ENCODE assay signal across 8 mouse cellular contexts in genomic region chr7:122968751-122969150, GRCm38 (mm10). TPM values are rescaled to one million over a fixed set of nuclear protein-coding genes. Genes with fewer than 3 reads are reported as not detected.
DNase-seq lines count a peak whose midpoint lies in the region; ATAC-seq and TF ChIP-seq lines count a peak whose summit lies in the region.

No protein-coding gene starts in this region.

- no peaks in the 10 kb centered on the region for H3K9me3 ChIP-seq in liver, embryonic 15.5 days (replicated peaks)

- TF ChIP-seq POLR2A in testis, adult 2 months (IDR thresholded peaks at IDR 0.05; ENCODE audit: control insufficient read depth, low read depth, low read length): no peak

- no peaks in the 10 kb centered on the region for H3K36me3 ChIP-seq in testis, adult 2 months (ENCODE audit: control insufficient read depth, insufficient read depth, low read length)
- H3K36me3 ChIP-seq in liver, embryonic 15.5 days (replicated peaks): peaks cover 12% of the 10 kb centered on the region; the same call in 1 of the 2 replicates

- H3K9ac ChIP-seq in liver, embryonic 15.5 days: no peak overlapping the region

- peaks cover 2% of the 10 kb centered on the region for H3K4me1 ChIP-seq in testis, adult 2 months (ENCODE audit: control insufficient read depth, insufficient read depth, low read length)
- peaks cover 34% of the 10 kb centered on the region for H3K4me1 ChIP-seq in liver, embryonic 15.5 days (replicated peaks)

- H3K4me3 ChIP-seq in testis, adult 2 months (ENCODE audit: control insufficient read depth, low read depth, low read length): peak overlapping the region; percentile 79; the same call in 1 of the 2 replicates
- peak overlapping the region; percentile 99; the same call in 1 of the 2 replicates for H3K4me3 ChIP-seq in liver, embryonic 15.5 days (replicated peaks)

- TF ChIP-seq CTCF in testis, adult 2 months (IDR thresholded peaks at IDR 0.05; ENCODE audit: control insufficient read depth, insufficient read depth, insufficient replicate concordance, low read depth, low read length): no peak

- H3K27me3 ChIP-seq in testis, adult 2 months (ENCODE audit: control insufficient read depth, insufficient read depth, low read length): no peaks in the 10 kb centered on the region
- H3K27me3 ChIP-seq in liver, embryonic 15.5 days: no peaks in the 10 kb centered on the region

- no peak overlapping the region for H3K27ac ChIP-seq in testis, adult 2 months (ENCODE audit: control insufficient read depth, insufficient read depth, low read depth, low read length)
- H3K27ac ChIP-seq in liver, embryonic 15.5 days (replicated peaks): no peak overlapping the region

- peak overlapping the region; percentile 88 for H3K4me2 ChIP-seq in liver, embryonic 15.5 days

- peak; percentile 34 for DNase-seq in CD4-positive, CD25-positive, alpha-beta regulatory T cell, adult 2 months (ENCODE audit: low read depth, low spot score)
- no peak for DNase-seq in testis, postnatal 14 days (ENCODE audit: low spot score)
- DNase-seq in frontal cortex, postnatal 10 days (ENCODE audit: low spot score in 2 of 2): no peak
- DNase-seq in right cerebral cortex, adult 2 months (ENCODE audit: low spot score in 2 of 2): no peak
- no peak for DNase-seq in cerebellum, adult 9-11 months

- 43% methylated on average over 4 of the region's 4 CpGs for WGBS in liver, embryonic 15.5 days (ENCODE audit: insufficient replicate concordance)

- no peak for ATAC-seq in CD4-positive, CD25-positive, alpha-beta regulatory T cell, adult 4 months
- ATAC-seq in liver, embryonic 15.5 days (ENCODE audit: insufficient read depth): no peak

RNA-seq across cellular contexts. Expression of gene Rbbp6, which starts 3.3 kb away (rescaled TPM):
- 10 to 100 TPM; 46.4 to 51.4 TPM for polyA plus RNA-seq in CD4-positive, CD25-positive, alpha-beta regulatory T cell, adult 4 months (2017; shearing (Covaris generic))
- polyA plus RNA-seq in testis, adult 2 months (2012; rRNA removed): 28.3 and 34.3 TPM in 2 replicates
- polyA plus RNA-seq in liver, embryonic 15.5 days (2015; fragmentation: Nextera tagmentation; extraction: Ambion mirVana): 7.7 and 8.6 TPM in 2 replicates
